Mouse (Mus musculus): ENCODE data around the gene Prkn.

DNA sequence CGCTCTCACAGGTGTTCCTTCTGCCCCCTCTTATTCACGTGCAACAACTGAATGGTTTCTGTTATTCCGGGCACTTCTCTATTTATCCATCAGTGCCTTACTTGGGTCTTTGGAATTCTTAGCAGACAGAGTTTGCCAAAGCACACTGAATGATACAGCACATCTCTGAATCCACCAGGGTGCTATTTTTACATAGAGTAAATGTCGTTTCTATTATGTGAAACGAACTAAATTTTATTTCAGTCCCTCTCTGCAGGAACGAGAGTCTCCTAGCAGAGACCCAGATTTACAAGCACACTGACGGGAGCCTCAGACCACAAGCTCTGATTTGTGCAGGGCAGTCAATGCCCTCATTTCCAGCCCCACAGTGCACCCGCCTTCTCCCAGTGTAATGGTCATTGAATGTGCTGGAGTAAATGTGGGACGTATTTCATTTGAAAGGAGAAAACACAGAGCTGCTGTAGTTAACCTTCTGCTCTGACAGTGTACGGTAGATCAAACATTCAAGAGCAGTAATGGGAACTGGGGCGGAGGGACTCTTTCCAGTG, 841.7 kb downstream of the Prkn start:
- TF ChIP-seq CTCF (IDR thresholded peaks at IDR 0.05; ENCODE audit: borderline replicate concordance, insufficient read depth, low read depth, low read length) (no peak), POLR2A (IDR thresholded peaks at IDR 0.05; ENCODE audit: borderline replicate concordance, insufficient read depth, low read length) (no peak)

Measured in cerebellum, adult 2 months (tissue).